Mouse (Mus musculus): ENCODE measurements at regions not wholly inside any gene's neighbourhood (a gene's known extent, or its start where the extent isn't known, plus 50 kb on each side); places are given as distances from the start of the nearest gene placed in this dataset.

DNA sequence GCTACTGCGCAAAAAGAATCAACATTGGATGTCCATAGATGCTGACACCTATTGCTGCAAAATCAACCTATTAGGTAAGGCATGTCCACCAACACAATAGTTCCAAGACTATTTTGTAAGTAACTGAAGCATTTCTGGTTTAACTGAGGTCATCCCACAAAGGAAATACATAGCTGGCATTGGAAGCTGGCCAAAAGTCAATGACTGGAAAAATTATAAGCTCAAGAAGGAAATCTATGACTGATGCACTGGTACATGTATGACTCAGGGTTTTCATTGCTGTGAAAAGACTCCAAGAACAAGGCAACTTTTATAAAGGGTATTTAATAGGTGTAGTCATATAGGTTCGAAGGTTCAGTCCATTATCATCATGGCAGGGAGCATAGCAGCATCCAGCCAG is 82.5 kb downstream of the Zfp945 start:
- TF ChIP-seq CTCF (conservative IDR thresholded peaks at IDR 0.05; ENCODE audit: low read length), result no peak
- no peak for TF ChIP-seq NANOG (IDR thresholded peaks at IDR 0.05; ENCODE audit: borderline replicate concordance, low read length)
- no peak for TF ChIP-seq POU5F1 (IDR thresholded peaks at IDR 0.05; ENCODE audit: borderline replicate concordance, low read length)

Measured in E14TG2a.4 (cell line).